Mouse (Mus musculus) liver, embryonic 15.5 days (tissue): ENCODE results near the gene Ntn5. TPM values are rescaled to one million over a fixed set of nuclear protein-coding genes. Genes with fewer than 3 reads are reported as not detected.
A peak's percentile ranks its signal among the peaks of the same experiment; 100 is the strongest.

Experiments
- ATAC-seq: fragments of 200-750 bp; cut with Nextera tagmentation; 2 replicates; pipeline ENCODE4 v1.8.0; 2017; ENCODE audit warnings: moderate number of reproducible peaks, mild to moderate bottlenecking, moderate library complexity; ENCODE audit not compliant: insufficient read depth
- H3K27ac ChIP-seq: fragments of 300-500 bp; sonication (generic); replicated peaks from 2 replicates; pipeline ENCODE4 v1.5.1; 2015; ENCODE audit warnings: mild to moderate bottlenecking, inconsistent platforms
- H3K27me3 ChIP-seq: fragments of 300-500 bp; sonication (generic); 2 replicates; pipeline ENCODE4 v1.6.1; 2015; ENCODE audit warnings: mild to moderate bottlenecking, inconsistent platforms
- H3K36me3 ChIP-seq: fragments of 300-500 bp; sonication (generic); replicated peaks from 2 replicates; pipeline ENCODE4 v1.6.1; 2015; ENCODE audit warnings: moderate library complexity, mild to moderate bottlenecking, inconsistent platforms
- H3K4me1 ChIP-seq: fragments of 300-500 bp; sonication (generic); replicated peaks from 2 replicates; pipeline ENCODE4 v1.6.1; 2015; ENCODE audit warnings: inconsistent platforms
- H3K4me2 ChIP-seq: fragments of 300-500 bp; sonication (generic); 2 replicates; pipeline ENCODE4 v1.6.1; 2015; ENCODE audit warnings: moderate library complexity, mild to moderate bottlenecking, inconsistent platforms
- H3K4me3 ChIP-seq: fragments of 300-500 bp; sonication (generic); replicated peaks from 2 replicates; pipeline ENCODE4 v1.5.1; 2015; ENCODE audit warnings: mild to moderate bottlenecking, inconsistent platforms
- H3K9ac ChIP-seq: fragments of 300-500 bp; sonication (generic); 2 replicates; pipeline ENCODE4 v1.6.1; 2015; ENCODE audit warnings: moderate library complexity, mild to moderate bottlenecking, inconsistent platforms
- H3K9me3 ChIP-seq: fragments of 300-500 bp; sonication (generic); replicated peaks from 2 replicates; pipeline ENCODE4 v1.6.1; 2016; ENCODE audit warnings: inconsistent platforms
- WGBS: fragments of 180-500 bp; shearing (Covaris S2); methylation state at CpG from one replicate; pipeline ENCODE4 v1.1.7; 2015; ENCODE audit warnings: mixed read lengths; ENCODE audit not compliant: insufficient replicate concordance; 5-methylcytosine and 5-hydroxymethylcytosine counted together
- polyA plus RNA-seq: library from polyadenylated mRNA; unstranded; fragments of >200 nt; fragmentation: Nextera tagmentation; extraction: Ambion mirVana; gene quantifications from 2 replicates; pipeline ENCODE4 v1.2.1, GENCODE M21; 2015

The Ntn5 gene
- polyA plus RNA-seq, 1 experiment from 2014 or later = not detected

GRCm38 (mm10) chr7:45685811-45686210, 2.0 kb downstream of the Ntn5 start:
- Histone ChIP-seq H3K27me3 (peaks cover 19% of the 10 kb centered on the region; the same call in 1 of the 2 replicates), H3K9ac (no peak overlapping the region), H3K4me3 (no peak overlapping the region), H3K4me1 (peaks cover 13% of the 10 kb centered on the region), H3K9me3 (no peaks in the 10 kb centered on the region), H3K36me3 (no peaks in the 10 kb centered on the region), H3K4me2 (no peak overlapping the region), H3K27ac (no peak overlapping the region)
- 56% methylated on average over 10 of the region's 10 CpGs for WGBS
- ATAC-seq = no peak

DNA sequence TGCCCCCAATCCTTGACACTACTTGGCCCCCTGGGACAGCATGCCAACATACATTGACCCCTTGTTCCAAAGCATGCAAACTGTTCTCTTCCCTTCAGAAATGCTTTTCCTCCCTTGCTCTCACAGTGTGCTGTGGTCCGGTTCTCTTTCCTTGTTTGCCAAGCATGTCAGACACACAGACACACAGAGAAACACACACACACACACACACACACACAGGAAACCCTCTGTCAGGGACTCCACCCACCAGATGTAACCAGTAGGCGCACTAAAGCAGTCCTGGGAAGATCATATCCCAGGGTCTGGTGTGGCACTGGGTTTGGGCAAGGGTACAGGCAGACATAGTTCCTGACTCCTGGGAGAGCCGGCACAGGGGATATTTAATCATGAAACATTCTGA, 3.0 kb downstream of the Ntn5 start:
- Histone ChIP-seq H3K9ac (no peak overlapping the region), H3K36me3 (no peaks in the 10 kb centered on the region), H3K4me1 (peaks cover 9% of the 10 kb centered on the region), H3K27ac (no peak overlapping the region), H3K4me3 (no peak overlapping the region), H3K27me3 (peaks cover 20% of the 10 kb centered on the region; the same call in 1 of the 2 replicates), H3K4me2 (no peak overlapping the region), H3K9me3 (no peaks in the 10 kb centered on the region)
- no peak for ATAC-seq
- 56% methylated on average over 3 of the region's 3 CpGs for WGBS

GRCm38 (mm10) chr7:45689099-45689498, 5.3 kb downstream of the Ntn5 start:
- no peaks in the 10 kb centered on the region for H3K4me1 ChIP-seq
- WGBS = 50% methylated on average over 6 of the region's 6 CpGs
- no peak overlapping the region for H3K4me2 ChIP-seq
- ATAC-seq = no peak
- H3K4me3 ChIP-seq = no peak overlapping the region
- peaks cover 15% of the 10 kb centered on the region; the same call in 1 of the 2 replicates for H3K27me3 ChIP-seq
- H3K36me3 ChIP-seq = no peaks in the 10 kb centered on the region
- H3K27ac ChIP-seq = no peak overlapping the region
- H3K9me3 ChIP-seq = no peaks in the 10 kb centered on the region
- no peak overlapping the region for H3K9ac ChIP-seq

GRCm38 (mm10) chr7:45689800-45690199, 6.0 kb downstream of the Ntn5 start:
- Histone ChIP-seq H3K36me3 (no peaks in the 10 kb centered on the region), H3K4me1 (no peaks in the 10 kb centered on the region), H3K4me3 (no peak overlapping the region), H3K4me2 (no peak overlapping the region), H3K9me3 (no peaks in the 10 kb centered on the region), H3K27ac (no peak overlapping the region), H3K27me3 (peaks cover 10% of the 10 kb centered on the region; the same call in 1 of the 2 replicates), H3K9ac (no peak overlapping the region)
- no peak for ATAC-seq
- WGBS = 36% methylated on average over 11 of the region's 11 CpGs

DNA sequence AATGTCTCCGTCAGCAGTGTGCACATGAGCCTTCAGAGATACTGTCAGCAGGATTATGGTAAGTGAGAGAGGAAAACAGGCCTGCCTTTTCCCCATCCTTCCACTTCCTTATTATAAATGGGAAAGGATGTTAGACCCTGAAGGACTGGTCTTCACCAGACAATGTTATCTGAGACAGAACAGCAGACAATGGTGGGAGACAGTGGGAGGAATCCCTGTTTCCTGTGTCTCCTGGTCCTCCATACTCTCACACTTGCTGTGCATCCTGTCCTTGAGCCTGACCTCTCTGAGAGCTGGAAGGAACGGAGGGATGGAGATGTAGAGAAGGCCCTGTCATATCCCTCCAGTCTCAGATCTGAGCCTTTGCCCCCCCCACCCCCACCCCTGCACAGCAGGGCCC, 8.5 kb downstream of the Ntn5 start:
- H3K9me3 ChIP-seq = no peaks in the 10 kb centered on the region
- H3K4me3 ChIP-seq = no peak overlapping the region
- no peak overlapping the region for H3K27ac ChIP-seq
- 55% methylated on average over 2 of the region's 2 CpGs for WGBS
- peaks cover 10% of the 10 kb centered on the region; the same call in 1 of the 2 replicates for H3K27me3 ChIP-seq
- H3K4me1 ChIP-seq = no peaks in the 10 kb centered on the region
- ATAC-seq = peak; percentile 51
- H3K4me2 ChIP-seq = no peak overlapping the region
- H3K9ac ChIP-seq = no peak overlapping the region
- H3K36me3 ChIP-seq = no peaks in the 10 kb centered on the region

DNA sequence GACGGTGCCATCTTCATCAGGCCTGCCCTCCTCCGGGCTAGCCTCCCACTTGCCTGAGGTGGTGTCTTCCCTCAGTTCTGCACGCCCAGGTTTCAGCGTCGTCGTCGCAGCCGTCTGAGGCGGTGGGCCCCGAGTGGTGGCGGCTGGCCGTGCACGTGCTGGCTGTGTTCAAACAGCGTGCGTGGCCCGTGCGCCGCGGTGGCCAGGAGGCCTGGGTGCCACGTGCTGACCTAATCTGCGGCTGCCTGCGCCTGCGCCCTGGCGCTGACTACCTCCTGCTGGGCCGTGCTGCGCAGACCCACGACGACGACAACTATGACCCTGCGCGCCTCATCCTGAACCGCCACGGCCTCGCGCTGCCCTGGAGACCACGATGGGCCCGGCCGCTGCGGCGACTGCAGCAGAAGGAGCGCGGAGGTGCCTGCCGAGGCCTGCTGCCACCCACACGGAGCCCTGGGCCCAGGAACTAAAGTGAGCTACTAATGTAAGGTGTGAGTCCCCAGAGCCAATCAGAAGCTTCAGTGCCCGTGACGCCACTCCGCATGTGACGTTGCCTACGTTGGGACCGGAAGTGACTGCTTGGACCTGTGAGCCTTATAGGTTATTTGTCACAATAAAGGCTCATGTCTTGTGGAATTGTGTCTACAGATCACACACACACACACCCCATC, 10.2 kb downstream of the Ntn5 start, which contains the start of gene Sec1:
Gene Sec1 (minus strand): TSS at position 482 of the 671 bp plus-strand sequence.
- no peak for ATAC-seq
- Histone ChIP-seq H3K4me1 (no peaks in the 10 kb centered on the region), H3K36me3 (no peaks in the 10 kb centered on the region), H3K9ac (no peak within 1 kb of the TSS), H3K27ac (no peak within 1 kb of the TSS), H3K4me2 (no peak within 1 kb of the TSS), H3K27me3 (peaks cover 21% of the 10 kb centered on the region), H3K9me3 (no peaks in the 10 kb centered on the region), H3K4me3 (no peak within 1 kb of the TSS)
- 87% methylated on average over 50 of the region's 50 CpGs for WGBS

DNA sequence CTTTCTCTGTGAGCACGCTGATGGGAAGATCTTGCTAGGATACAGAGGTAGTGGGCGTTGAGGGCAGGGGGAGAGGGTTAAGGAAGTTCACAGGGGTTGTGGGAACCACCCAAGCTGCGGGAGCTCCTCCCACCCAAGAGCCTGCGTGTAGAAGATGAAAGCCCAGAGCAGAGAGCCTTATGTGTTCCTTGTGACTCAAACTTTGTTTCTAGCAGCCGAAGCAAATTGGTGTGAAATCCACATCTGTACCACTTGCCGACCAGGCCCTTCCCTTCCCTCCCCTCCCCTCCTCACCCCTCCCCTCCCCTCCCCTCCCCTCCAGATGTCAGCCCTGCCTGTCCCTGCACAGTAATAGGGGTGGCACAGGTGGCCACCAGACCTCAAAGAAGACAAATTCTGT, 11.3 kb downstream of the Ntn5 start:
- Histone ChIP-seq H3K4me3 (no peak overlapping the region), H3K27me3 (peaks cover 29% of the 10 kb centered on the region), H3K36me3 (no peaks in the 10 kb centered on the region), H3K9me3 (no peaks in the 10 kb centered on the region), H3K9ac (no peak overlapping the region), H3K27ac (no peak overlapping the region), H3K4me2 (no peak overlapping the region), H3K4me1 (peaks cover 4% of the 10 kb centered on the region; the same call in 1 of the 2 replicates)
- WGBS = 25% methylated on average over 6 of the region's 6 CpGs
- ATAC-seq = no peak

DNA sequence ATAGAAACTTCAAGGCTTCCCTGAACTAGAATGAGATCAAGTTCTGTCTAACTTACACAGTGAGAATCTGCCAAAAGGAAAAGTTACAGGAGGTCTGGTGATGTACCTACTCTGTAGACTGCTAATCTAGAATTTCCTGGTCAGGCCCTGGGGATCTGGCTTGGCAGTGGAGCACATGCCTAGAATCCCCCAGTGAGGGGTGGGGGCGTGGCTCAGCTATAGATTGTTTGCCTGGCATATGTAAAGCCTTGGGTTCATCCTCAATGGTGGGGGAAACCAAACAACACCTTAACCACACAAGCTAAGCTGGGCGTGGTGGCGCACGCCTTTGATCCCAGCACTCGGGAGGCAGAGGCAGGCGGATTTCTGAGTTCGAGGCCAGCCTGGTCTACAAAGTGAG, 14.1 kb downstream of the Ntn5 start:
- no peak for ATAC-seq
- no peak overlapping the region for H3K27ac ChIP-seq
- no peak overlapping the region for H3K4me3 ChIP-seq
- H3K27me3 ChIP-seq = peaks cover 51% of the 10 kb centered on the region
- no peak overlapping the region for H3K4me2 ChIP-seq
- peaks cover 8% of the 10 kb centered on the region; the same call in 1 of the 2 replicates for H3K4me1 ChIP-seq
- no peaks in the 10 kb centered on the region for H3K9me3 ChIP-seq
- 62% methylated on average over 7 of the region's 7 CpGs for WGBS
- H3K36me3 ChIP-seq = no peaks in the 10 kb centered on the region
- no peak overlapping the region for H3K9ac ChIP-seq

GRCm38 (mm10) chr7:45699523-45700141, 15.8 kb downstream of the Ntn5 start, which contains the start of gene Car11:
Gene Car11, plus strand, starts transcription at chr7:45699843.
- no peak for ATAC-seq
- peak within 1 kb of the TSS; percentile 35; the same call in 1 of the 2 replicates for H3K4me2 ChIP-seq
- 6% methylated on average over 36 of the region's 36 CpGs for WGBS
- H3K4me3 ChIP-seq = 0 out of 2 replicates have a peak within 1 kb of the TSS, but pooled peaks have one; percentile 5
- peaks cover 56% of the 10 kb centered on the region for H3K27me3 ChIP-seq
- no peaks in the 10 kb centered on the region for H3K36me3 ChIP-seq
- peaks cover 21% of the 10 kb centered on the region for H3K4me1 ChIP-seq
- no peak within 1 kb of the TSS for H3K9ac ChIP-seq
- H3K9me3 ChIP-seq = no peaks in the 10 kb centered on the region
- no peak within 1 kb of the TSS for H3K27ac ChIP-seq

DNA sequence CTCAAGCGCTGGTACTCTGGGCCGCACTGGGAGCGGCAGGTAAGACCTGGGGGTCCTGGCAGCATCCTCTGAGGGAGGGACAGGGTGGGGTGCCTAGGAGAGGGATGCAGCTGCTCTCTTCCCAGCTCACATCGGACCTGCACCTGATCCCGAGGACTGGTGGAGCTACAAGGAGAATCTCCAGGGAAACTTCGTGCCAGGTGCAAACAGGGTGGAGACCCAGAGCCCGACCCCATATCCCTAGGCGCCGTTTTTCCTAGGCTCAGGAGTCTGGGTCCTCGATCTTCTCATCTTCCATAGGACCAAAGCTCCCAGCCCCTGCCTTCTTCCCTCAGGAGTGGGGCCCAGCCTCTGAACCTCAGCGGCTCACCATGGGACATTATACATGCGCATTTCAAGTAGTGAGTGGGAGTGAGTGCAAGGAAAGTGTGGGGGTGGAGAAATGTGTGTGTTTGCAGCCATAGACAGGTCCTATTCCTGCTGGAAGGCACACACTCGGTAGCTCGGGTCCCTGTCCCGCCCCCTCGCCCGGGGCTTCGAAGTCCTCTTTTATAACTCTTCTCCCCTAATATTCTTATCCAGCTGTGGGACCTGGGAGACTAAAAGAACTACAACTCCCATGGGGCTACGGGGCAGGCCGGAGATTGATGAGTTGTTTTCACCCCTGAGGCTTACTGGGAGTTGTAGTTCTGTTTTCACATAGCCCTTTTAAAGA, 16.6 kb downstream of the Ntn5 start:
- Histone ChIP-seq H3K4me3 (0 out of 2 replicates have a peak overlapping the region, but pooled peaks have one; percentile 5), H3K27me3 (peaks cover 56% of the 10 kb centered on the region), H3K4me1 (peaks cover 29% of the 10 kb centered on the region), H3K9ac (no peak overlapping the region), H3K27ac (no peak overlapping the region), H3K4me2 (peak overlapping the region; percentile 30; the same call in 1 of the 2 replicates), H3K36me3 (no peaks in the 10 kb centered on the region), H3K9me3 (no peaks in the 10 kb centered on the region)
- no peak for ATAC-seq
- WGBS = 1% methylated on average over 20 of the region's 20 CpGs

DNA sequence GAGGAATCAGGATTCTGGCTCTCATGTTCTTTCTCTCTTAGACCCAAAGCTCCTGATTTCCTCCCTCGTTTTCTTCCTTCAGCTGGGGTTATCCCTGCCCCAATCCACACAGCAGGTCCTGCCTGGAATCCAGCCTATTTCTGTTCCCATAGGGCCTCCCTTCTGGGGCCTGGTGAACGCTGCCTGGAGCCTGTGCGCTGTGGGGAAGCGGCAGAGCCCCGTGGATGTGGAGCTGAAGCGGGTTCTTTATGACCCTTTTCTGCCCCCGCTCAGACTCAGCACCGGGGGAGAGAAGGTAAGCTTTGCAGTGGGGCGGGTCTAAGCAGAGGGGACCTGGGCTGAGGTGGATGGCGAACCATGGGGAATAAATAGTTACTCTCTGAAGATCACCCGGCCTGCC, 17.2 kb downstream of the Ntn5 start:
- H3K4me2 ChIP-seq = no peak overlapping the region
- whole genome bisulfite sequencing = 36% methylated on average over 11 of the region's 11 CpGs
- no peak for ATAC-seq
- peaks cover 35% of the 10 kb centered on the region for H3K4me1 ChIP-seq
- no peak overlapping the region for H3K4me3 ChIP-seq
- H3K9me3 ChIP-seq = no peaks in the 10 kb centered on the region
- no peak overlapping the region for H3K27ac ChIP-seq
- H3K36me3 ChIP-seq = no peaks in the 10 kb centered on the region
- H3K9ac ChIP-seq = no peak overlapping the region
- peaks cover 56% of the 10 kb centered on the region for H3K27me3 ChIP-seq
